Mouse (Mus musculus): ENCODE data around the gene Zmym3.

Zmym3 gene

DNA sequence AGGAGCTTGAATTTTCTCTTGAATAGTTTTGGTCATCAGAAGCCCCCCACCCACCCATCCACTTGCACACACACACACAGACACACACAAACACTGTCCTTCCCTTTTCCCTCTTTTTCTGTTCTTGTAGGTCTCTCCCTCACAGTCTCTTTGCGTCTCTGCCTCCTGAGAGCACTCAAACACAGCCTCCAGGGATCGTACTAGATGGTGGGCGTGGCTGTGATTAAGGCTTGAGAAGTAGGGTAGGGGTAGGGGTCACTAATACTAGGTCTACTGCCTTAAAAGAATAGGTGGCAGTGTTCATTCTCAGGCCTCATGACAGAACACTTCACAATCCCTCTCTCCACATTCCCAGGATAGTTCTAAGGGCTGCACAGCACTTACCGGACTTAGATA lies at the start of gene Zmym3:
TSS of gene Zmym3 (minus strand) at position 150 of the 396 bp plus-strand sequence.
- no peak for DNase-seq (ENCODE audit: low read depth)

GRCm38 (mm10) chrX:101451591-101451990 lies 30.9 kb upstream of the Zmym3 start:
- DNase-seq (ENCODE audit: low read depth): no peak

DNA sequence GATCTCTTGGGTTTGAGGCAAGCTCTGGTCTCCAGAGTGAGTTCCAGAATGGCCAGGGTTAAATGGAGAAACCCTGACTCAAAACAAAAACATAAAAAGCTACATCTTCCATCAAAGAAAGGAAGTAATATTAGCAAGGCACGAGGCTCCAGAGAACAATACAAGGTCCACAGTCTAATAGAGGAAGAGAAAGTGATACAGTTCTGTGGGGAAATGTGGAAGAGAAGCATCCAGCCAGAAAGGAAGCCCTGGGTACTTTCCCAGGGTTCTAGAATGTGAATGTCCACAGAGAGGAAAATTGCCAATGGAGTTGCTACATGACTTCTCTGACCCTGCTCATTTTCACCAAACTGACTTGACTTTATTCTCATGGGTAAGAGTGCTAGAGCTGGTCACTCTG lies 30.5 kb upstream of the Zmym3 start:
- no peak for DNase-seq (ENCODE audit: low read depth)

DNA sequence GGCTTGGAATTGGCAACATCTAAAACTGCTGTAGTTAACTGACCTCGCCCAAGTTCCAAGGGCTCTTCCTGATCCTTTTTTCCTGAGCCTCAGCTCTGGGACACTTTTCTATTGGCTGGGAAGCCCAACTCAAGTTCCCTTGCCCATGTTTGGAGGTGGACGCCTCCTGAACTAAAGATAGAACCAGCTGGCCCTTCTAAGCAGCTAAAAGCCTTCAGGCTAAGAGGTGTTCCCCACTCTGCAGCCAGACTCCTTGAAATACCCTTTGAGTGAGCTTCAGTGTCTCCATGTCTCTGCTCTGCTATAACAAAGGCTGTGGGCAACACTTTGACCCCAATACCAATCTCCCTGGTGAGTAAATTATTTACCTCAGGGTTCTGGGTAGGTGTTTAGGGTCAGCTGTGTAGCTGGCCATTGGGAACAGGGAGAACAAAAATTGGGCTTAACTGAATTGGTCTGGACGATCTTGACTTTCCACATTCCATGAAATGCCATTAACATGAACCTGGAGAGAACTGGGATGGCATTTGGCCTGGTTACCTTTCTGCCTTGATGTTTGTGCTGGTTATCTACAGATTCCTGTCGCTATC lies 28.3 kb upstream of the Zmym3 start, which contains the start of gene Itgb1bp2:
TSS of gene Itgb1bp2 (plus strand) at position 203 of the 590 bp plus-strand sequence.
- DNase-seq (ENCODE audit: low read depth): no peak

DNA sequence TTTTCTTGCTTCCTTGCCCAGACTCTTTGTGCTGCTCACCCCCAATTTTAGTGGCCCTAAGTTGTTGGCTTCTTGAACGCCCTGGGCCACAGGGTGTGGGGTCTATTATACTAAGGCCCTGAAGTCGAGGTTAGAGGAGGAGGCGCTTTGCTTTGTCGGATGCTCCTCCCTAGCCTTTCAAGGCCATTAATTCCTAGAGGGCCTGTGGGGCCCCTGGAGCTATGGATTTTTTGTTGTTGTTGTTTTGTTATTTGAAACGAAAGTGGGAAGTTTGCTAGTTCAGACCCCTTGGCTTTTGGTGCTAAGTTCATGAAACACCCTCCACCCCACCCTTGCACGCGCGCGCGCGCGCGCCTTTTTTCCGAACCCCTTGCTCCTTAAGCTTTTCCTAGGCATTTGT lies 9.3 kb upstream of the Zmym3 start:
- no peak for DNase-seq (ENCODE audit: low read depth)

DNA sequence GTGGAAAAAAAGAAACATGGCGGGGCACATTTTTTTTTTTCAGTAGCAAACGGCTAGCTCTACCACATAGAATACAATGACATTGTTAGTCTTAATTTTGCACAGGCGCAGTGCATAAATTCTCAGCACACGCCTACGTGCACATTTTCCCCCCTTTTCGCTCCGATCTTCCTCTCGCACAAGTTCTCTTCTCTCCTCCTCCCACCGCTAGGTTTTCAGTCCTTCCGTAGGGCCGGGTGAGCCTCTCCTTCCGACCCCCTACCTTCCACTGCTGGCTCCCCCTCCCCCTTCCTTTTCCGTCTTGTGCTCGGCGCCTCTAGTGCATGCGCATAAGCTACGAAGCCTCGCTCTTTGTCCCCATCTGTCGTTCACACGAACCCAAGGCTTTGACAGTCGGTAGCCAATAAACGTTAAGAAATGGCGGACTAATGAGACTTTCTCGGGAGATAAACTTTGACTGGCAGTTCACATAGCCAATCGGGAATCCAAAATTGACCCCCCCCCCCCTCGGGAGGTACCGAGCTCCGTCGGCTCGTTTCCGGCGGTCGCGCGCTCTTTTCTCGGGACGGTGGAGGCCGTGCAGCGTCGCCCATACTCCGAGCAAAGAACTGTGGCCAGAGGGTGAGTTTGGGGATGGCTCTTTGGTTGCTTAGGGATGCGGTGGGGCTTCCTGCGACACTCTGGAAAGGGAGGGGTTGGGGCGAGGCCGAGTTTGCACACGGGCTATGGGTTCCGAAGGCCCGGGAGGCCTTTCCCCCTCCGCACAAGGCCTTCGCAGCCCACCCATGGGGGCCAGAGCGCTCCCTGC lies 8.7 kb upstream of the Zmym3 start, which contains the start of gene Nono:
TSS of gene Nono (plus strand) at position 177 of the 808 bp plus-strand sequence.
- DNase-seq (ENCODE audit: low read depth): peak; percentile 86

- no peak for DNase-seq (ENCODE audit: low read depth)
These were observed 8.1 kb upstream of the Zmym3 start for GRCm38 (mm10) chrX:101428785-101429141.

DNA sequence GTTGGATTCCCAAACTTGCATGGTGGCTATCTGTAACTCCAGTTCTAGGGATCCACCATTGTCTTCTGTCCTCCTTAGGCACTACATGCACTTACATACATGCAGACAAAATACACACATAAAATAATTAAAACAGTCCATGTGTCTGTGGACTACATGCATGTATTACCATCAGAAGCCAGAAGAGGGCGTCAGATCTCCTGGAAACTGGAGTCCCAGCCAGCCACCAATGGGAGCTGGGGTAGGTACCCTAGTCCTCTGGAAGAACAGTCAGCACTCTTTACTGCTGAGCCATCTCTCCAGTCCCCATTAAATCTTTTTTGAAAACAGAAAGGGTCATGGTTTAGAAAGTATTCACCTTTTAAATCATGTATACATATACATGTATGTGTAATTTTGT lies 7.1 kb upstream of the Zmym3 start:
- no peak for DNase-seq (ENCODE audit: low read depth)

DNA sequence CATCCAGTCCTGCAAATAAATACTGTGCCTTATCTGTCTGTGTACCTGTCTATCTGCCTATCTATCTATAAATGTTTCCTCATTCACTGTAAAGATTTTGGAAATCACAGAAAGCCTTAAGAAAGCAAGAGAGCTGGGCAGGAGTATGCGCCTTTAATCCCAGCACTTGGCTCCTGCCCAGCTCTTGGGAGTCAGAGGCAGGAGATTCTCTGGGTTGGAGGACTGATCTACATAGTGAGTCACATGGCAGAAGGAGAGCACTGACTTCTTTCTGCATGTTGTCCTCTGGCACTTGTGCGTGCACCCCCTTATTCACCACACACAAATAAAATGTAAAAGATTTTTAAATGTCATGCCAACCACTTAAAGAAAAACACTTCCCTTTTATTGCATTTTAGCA lies 2.8 kb upstream of the Zmym3 start:
- DNase-seq (ENCODE audit: low read depth): no peak

- DNase-seq (ENCODE audit: low read depth): peak; percentile 69
These were observed 637 bp downstream of the Zmym3 start for GRCm38 (mm10) chrX:101419725-101420699.

GRCm38 (mm10) chrX:101418946-101419724 lies 1.5 kb downstream of the Zmym3 start:
- DNase-seq (ENCODE audit: low read depth): no peak

DNA sequence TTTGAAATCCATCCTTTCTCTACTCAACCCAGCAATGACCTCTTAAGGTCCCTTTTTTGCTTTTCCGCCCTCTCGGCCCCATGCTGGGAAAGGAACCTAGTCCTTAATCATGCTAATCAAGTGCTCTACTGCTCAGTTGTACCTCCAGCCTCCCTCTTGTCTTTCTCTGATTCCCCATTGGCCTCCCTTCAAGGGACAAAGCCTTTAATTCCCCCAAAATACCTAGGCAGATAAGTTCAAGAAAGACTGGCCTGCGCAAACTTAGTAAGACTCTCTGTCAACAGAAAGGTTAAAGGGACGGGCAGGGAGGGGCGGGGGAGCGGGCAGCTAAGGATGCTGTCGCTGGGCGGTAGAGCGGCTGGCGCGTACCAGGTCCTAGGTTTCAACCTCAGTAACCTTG lies 24.2 kb downstream of the Zmym3 start:
- DNase-seq (ENCODE audit: low read depth): no peak

GRCm38 (mm10) chrX:101394341-101394740 lies 26.3 kb downstream of the Zmym3 start:
- no peak for DNase-seq (ENCODE audit: low read depth)

DNA sequence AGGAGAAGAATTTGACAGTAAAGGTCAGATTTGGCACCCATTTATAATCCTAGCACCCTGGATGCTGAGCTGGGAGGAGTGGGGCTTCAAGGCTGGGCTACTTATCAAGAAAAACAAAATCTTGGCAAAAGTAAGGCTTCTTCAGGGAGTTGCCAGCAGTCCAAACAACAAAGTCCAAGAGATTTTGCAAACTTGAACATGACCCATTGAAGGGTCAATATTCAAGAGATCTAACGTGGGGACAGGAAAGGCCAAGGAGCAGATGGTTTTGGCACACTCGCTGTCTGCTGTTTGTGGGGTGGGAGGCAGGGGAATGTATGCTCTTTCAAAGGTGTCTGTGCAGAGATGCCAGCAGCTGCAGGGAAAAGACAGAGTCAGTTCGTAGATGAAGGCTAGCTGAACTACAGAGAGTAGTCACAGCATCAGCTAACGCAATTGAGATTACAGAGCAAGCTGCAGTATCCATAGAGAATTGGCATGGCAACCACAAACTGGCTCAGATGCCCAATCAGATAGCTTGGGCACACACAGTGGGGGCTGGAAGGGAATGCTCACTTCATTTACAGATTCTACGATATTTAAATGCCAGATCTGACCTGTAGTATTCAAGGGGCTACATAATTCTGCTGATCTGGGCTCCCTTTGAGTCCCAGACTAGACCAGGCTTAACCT lies 31.6 kb downstream of the Zmym3 start:
- DNase-seq (ENCODE audit: low read depth): no peak

DNA sequence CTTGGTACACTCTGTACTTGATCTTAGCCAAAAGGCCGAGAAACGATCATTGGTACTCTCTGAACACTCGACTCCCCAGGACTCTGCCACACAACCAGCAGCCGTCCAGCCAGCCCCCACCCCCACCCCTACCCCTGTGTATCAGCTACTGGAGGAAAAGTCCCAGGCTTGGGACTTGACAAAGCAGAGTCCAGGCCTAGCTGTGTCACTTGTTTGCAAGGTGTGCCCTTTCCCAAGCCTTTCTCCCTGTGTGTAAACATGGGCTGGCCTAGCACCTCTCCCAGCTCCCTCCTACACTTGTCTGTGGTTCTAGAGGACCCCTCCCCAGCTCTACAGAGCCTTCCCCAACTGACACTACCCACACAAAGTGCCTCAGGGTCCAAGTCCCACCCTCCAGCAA lies 34.4 kb downstream of the Zmym3 start:
- DNase-seq (ENCODE audit: low read depth): no peak

DNA sequence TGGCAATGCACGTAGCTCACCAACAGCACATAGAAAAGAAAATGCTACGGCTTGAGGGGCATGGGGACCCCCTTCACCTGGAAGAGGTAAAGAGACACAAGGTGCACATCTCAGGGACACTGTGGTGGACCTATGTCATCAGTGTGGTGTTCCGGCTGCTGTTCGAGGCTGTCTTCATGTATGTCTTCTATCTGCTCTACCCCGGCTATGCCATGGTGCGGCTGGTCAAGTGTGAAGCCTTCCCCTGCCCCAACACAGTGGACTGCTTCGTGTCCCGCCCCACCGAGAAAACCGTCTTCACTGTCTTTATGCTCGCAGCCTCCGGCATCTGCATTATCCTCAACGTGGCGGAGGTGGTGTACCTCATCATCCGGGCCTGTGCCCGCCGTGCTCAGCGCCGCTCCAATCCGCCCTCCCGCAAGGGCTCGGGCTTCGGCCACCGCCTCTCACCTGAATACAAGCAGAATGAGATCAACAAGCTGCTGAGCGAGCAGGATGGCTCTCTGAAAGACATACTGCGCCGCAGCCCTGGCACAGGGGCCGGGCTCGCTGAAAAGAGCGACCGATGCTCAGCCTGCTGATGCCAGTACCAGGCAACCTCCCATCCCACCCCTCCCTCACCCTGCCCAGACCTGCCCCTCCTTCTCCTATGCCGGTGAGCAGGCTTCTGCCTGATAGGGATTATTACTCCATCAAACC lies 36.1 kb downstream of the Zmym3 start:
- no peak for DNase-seq (ENCODE audit: low read depth)

DNA sequence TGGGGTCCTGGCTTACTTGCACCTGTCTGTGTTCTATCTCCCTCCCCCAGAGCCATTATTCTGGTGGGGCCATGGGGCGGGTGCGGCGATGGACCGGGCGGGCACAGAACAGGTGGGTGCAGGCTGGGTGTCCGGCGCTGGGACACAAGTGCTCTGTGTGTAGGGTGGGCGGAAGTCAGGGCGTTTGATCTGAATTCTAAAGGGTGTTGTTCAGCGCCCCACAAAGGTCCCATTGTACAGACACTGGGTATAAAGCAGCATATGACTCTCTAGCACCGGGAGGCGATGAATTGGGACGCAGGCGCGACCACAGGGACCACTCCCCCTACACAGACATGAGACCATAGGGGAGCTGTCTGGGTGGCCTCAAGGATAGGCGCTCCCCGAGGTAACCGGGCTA lies 37.2 kb downstream of the Zmym3 start:
- DNase-seq (ENCODE audit: low read depth): no peak

GRCm38 (mm10) chrX:101379744-101380143 lies 40.9 kb downstream of the Zmym3 start:
- DNase-seq (ENCODE audit: low read depth): no peak

GRCm38 (mm10) chrX:101377076-101377475 lies 43.6 kb downstream of the Zmym3 start:
- DNase-seq (ENCODE audit: low read depth): no peak

- no peak for DNase-seq (ENCODE audit: low read depth)
These were observed 44.3 kb downstream of the Zmym3 start, which contains the start of gene Gjb1 for GRCm38 (mm10) chrX:101376190-101376968. TSS of gene Gjb1 (plus strand) at chrX:101376378.

All from c-Kit-positive CD71-positive TER-119-negative erythroid progenitor cells, embryonic 14.5 days (primary cell).